Mouse (Mus musculus): ENCODE measurements at regions not wholly inside any gene's neighbourhood (a gene's known extent, or its start where the extent isn't known, plus 50 kb on each side); places are given as distances from the start of the nearest gene placed in this dataset.

DNA sequence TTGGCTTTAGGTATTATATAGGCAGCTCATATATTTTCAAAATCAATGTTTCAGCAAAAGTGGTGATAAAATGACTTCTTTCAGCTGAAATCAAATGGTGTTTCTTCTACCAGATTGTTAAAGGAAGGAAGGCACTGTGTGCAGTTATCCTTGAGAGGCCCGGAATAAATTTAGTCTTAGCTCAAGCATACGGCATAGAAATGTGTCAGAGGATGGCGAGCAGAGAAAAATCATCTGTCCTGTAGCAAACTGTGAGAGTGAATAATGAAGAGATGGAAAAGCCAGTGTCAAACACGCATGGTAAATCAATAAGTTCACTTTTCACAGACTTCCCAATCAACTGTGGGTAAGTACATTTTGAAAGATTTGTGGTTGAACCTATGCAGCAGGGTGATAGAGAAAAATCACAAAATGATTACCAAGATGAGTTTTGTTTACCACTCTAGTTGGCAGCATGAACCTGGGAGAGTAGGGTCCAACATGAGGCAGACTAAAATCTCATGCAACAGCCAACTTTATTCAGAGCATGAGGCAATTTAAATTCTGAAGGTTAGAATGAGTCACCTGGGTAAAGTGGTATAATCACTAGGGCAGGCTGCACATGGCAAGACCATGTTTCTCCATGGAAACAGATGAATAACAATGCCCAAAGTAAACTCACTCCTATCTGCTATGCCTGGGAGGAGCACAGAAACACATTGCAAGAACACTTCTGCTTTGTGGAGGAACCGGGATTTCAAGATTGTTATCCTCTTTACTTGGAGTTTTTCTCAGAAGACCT lies 55.7 kb downstream of the AI429214 start:
- 86% methylated on average over 5 of the region's 5 CpGs for WGBS
- no peak overlapping the region for H3K4me3 ChIP-seq (replicated peaks; ENCODE audit: low read depth, low read length)
- ATAC-seq (ENCODE audit: low FRiP score, low TSS enrichment), result no peak
- H3K9me3 ChIP-seq (ENCODE audit: control insufficient read depth, low read length), result no peaks in the 10 kb centered on the region
- no peak overlapping the region for H3K27ac ChIP-seq (replicated peaks; ENCODE audit: low read depth, low read length)
- H3K4me2 ChIP-seq (ENCODE audit: low read length), result no peak overlapping the region
- H3K36me3 ChIP-seq (ENCODE audit: control insufficient read depth, insufficient read depth, low read length), result no peaks in the 10 kb centered on the region
- no peaks in the 10 kb centered on the region for H3K27me3 ChIP-seq (ENCODE audit: control insufficient read depth, insufficient read depth, low read length)
- DNase-seq, result no peak
- H3K9ac ChIP-seq (replicated peaks; ENCODE audit: low read length), result no peak overlapping the region
- no peaks in the 10 kb centered on the region for H3K4me1 ChIP-seq (ENCODE audit: control insufficient read depth, insufficient read depth, low read length)

DNA sequence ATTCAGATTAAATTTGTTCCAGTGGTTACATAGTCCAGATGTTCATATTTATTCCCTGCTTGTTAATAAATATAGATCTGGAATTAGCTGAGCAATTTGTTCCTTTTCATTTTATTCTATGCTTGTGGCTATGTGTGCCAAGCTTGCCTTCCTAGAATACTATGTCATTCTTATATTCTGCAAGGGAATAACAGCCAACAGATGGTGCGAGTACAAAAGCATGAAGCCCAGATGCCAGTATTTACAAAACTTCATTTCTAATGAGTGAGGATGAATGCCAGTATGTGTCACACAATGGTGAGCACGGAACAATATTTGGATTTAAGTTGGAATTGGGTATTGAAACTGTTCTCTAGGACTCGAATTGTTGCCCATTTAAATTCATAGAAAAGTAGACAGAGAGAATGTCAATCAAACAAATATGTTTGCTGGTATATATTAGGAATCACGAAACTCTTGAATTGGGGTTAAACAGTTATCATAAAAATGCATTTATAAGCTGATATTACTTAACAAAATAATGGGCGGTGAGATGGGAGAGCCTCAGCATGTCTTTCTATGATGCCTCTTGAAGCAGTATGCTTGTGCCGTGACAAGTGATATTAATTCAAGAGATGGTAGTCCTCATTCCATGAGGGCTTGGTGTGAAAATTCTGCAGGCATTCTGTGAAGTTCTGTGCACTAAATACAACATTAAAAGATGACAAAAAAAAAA lies 56.7 kb downstream of the AI429214 start:
- no peaks in the 10 kb centered on the region for H3K36me3 ChIP-seq (ENCODE audit: control insufficient read depth, insufficient read depth, low read length)
- H3K9ac ChIP-seq (replicated peaks; ENCODE audit: low read length), result no peak overlapping the region
- WGBS, result 78% methylated on average over 6 of the region's 6 CpGs
- H3K9me3 ChIP-seq (ENCODE audit: control insufficient read depth, low read length), result no peaks in the 10 kb centered on the region
- H3K4me1 ChIP-seq (ENCODE audit: control insufficient read depth, insufficient read depth, low read length), result no peaks in the 10 kb centered on the region
- H3K27ac ChIP-seq (replicated peaks; ENCODE audit: low read depth, low read length), result no peak overlapping the region
- H3K4me2 ChIP-seq (ENCODE audit: low read length), result no peak overlapping the region
- H3K27me3 ChIP-seq (ENCODE audit: control insufficient read depth, insufficient read depth, low read length), result no peaks in the 10 kb centered on the region
- H3K4me3 ChIP-seq (replicated peaks; ENCODE audit: low read depth, low read length), result no peak overlapping the region
- ATAC-seq (ENCODE audit: low FRiP score, low TSS enrichment), result no peak
- peak; percentile 13 for DNase-seq

- Histone ChIP-seq H3K36me3 (ENCODE audit: control insufficient read depth, insufficient read depth, low read length) (no peaks in the 10 kb centered on the region), H3K4me1 (ENCODE audit: control insufficient read depth, insufficient read depth, low read length) (no peaks in the 10 kb centered on the region), H3K9me3 (ENCODE audit: control insufficient read depth, low read length) (no peaks in the 10 kb centered on the region), H3K4me2 (ENCODE audit: low read length) (no peak overlapping the region), H3K27ac (replicated peaks; ENCODE audit: low read depth, low read length) (no peak overlapping the region), H3K4me3 (replicated peaks; ENCODE audit: low read depth, low read length) (no peak overlapping the region), H3K9ac (replicated peaks; ENCODE audit: low read length) (no peak overlapping the region), H3K27me3 (ENCODE audit: control insufficient read depth, insufficient read depth, low read length) (no peaks in the 10 kb centered on the region)
- ATAC-seq (ENCODE audit: low FRiP score, low TSS enrichment), result no peak
- WGBS, result 61% methylated on average over 1 of the region's 1 CpGs
- DNase-seq, result peak; percentile 37
Observed at GRCm38 (mm10) chr8:37050684-37051028, 57.3 kb downstream of the AI429214 start.

- Histone ChIP-seq H3K27ac (replicated peaks; ENCODE audit: low read depth, low read length) (no peak overlapping the region), H3K4me3 (replicated peaks; ENCODE audit: low read depth, low read length) (no peak overlapping the region), H3K4me2 (ENCODE audit: low read length) (no peak overlapping the region), H3K4me1 (ENCODE audit: control insufficient read depth, insufficient read depth, low read length) (no peaks in the 10 kb centered on the region), H3K9me3 (ENCODE audit: control insufficient read depth, low read length) (no peaks in the 10 kb centered on the region), H3K27me3 (ENCODE audit: control insufficient read depth, insufficient read depth, low read length) (no peaks in the 10 kb centered on the region), H3K9ac (replicated peaks; ENCODE audit: low read length) (no peak overlapping the region), H3K36me3 (ENCODE audit: control insufficient read depth, insufficient read depth, low read length) (no peaks in the 10 kb centered on the region)
- DNase-seq (no peak), ATAC-seq (ENCODE audit: low FRiP score, low TSS enrichment) (no peak)
- 91% methylated on average over 3 of the region's 3 CpGs for WGBS
Observed at GRCm38 (mm10) chr8:37056376-37056775, 63.0 kb downstream of the AI429214 start.

DNA sequence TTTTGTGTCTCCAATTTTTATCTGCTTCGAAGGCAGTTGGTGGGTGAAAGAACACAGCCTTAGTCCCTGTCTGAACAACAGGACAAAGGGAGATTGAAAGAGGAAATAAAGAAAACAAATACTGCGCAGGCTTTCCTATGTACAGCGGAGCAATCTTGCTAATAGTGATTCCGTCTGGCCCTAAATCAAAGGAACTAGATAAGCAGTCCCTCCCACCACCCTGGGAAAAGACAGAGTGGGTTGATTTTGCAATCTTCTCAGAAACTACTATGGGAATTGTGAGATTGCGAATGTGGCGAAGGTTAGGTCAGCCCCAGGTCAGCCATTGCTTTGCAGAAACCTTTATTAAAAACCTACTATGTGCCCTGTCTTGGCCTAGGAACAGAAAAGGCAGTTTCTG lies 65.0 kb downstream of the AI429214 start:
- H3K27me3 ChIP-seq (ENCODE audit: control insufficient read depth, insufficient read depth, low read length), result no peaks in the 10 kb centered on the region
- 90% methylated on average over 6 of the region's 6 CpGs for WGBS
- no peak for DNase-seq

DNA sequence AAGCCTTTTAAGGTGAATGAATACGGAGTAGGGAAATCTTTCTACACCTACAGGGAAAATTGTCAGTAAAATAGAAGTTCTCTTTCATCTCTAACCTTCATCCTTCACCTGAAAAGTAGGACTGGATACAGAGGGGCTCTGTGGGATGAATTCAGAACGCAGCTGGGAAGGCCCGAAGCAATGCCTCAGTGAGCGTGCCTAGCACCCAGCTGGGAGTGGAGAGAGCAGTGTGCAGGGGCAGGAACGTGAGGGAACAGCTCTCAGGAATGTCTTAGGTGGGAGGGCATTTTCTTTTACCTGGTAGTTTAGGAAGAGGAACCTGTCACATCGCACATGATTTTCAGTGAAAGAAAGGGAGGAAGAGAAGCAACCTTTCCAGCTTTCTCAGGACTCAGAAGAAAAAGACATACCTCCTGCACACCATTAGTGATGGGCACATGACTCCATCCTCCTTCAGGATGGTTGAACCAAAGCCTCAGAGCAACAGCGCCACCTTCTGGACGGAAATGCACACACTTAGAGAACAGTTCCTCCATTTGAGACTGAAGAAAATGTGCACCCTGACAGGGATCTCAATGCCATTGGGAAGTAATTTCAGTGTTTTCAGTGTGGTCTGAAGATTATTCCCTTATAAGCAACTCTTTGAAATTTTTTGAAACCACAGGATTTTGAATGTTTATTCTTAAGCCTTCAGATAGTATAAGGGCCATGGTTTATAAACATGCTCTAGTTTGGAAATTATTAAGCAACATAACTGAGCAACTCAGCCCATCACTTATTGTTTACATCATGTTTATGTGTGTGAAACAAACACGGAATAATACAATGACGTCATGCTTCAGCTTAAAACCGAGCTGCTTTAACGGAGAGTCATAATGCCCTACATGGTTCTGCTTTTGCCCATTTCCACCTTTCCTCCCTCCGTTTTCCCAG lies 68.9 kb downstream of the AI429214 start:
- H3K4me3 ChIP-seq (replicated peaks; ENCODE audit: low read depth, low read length), result no peak overlapping the region
- no peaks in the 10 kb centered on the region for H3K36me3 ChIP-seq (ENCODE audit: control insufficient read depth, insufficient read depth, low read length)
- WGBS, result 33% methylated on average over 13 of the region's 13 CpGs
- H3K4me1 ChIP-seq (ENCODE audit: control insufficient read depth, insufficient read depth, low read length), result no peaks in the 10 kb centered on the region
- H3K4me2 ChIP-seq (ENCODE audit: low read length), result no peak overlapping the region
- no peaks in the 10 kb centered on the region for H3K27me3 ChIP-seq (ENCODE audit: control insufficient read depth, insufficient read depth, low read length)
- peak; percentile 91 for DNase-seq
- H3K9ac ChIP-seq (replicated peaks; ENCODE audit: low read length), result no peak overlapping the region
- no peak overlapping the region for H3K27ac ChIP-seq (replicated peaks; ENCODE audit: low read depth, low read length)
- H3K9me3 ChIP-seq (ENCODE audit: control insufficient read depth, low read length), result no peaks in the 10 kb centered on the region
- ATAC-seq (ENCODE audit: low FRiP score, low TSS enrichment), result peak; percentile 64; the same call in 1 of the 2 replicates

More for the DNA sequence above, 65.0 kb downstream of the AI429214 start:
- Histone ChIP-seq H3K9me3 (ENCODE audit: control insufficient read depth, low read length) (no peaks in the 10 kb centered on the region), H3K9ac (replicated peaks; ENCODE audit: low read length) (no peak overlapping the region), H3K4me2 (ENCODE audit: low read length) (no peak overlapping the region), H3K27ac (replicated peaks; ENCODE audit: low read depth, low read length) (no peak overlapping the region), H3K4me3 (replicated peaks; ENCODE audit: low read depth, low read length) (no peak overlapping the region), H3K36me3 (ENCODE audit: control insufficient read depth, insufficient read depth, low read length) (no peaks in the 10 kb centered on the region), H3K4me1 (ENCODE audit: control insufficient read depth, insufficient read depth, low read length) (no peaks in the 10 kb centered on the region)
- ATAC-seq (ENCODE audit: low FRiP score, low TSS enrichment), result no peak

GRCm38 (mm10) chr8:37063764-37064331 lies 70.4 kb downstream of the AI429214 start:
- H3K27me3 ChIP-seq (ENCODE audit: control insufficient read depth, insufficient read depth, low read length), result no peaks in the 10 kb centered on the region
- H3K9ac ChIP-seq (replicated peaks; ENCODE audit: low read length), result no peak overlapping the region
- H3K4me3 ChIP-seq (replicated peaks; ENCODE audit: low read depth, low read length), result no peak overlapping the region
- DNase-seq (peak; percentile 93), ATAC-seq (ENCODE audit: low FRiP score, low TSS enrichment) (peak; percentile 50; the same call in 1 of the 2 replicates)
- H3K9me3 ChIP-seq (ENCODE audit: control insufficient read depth, low read length), result no peaks in the 10 kb centered on the region
- no peaks in the 10 kb centered on the region for H3K36me3 ChIP-seq (ENCODE audit: control insufficient read depth, insufficient read depth, low read length)
- H3K27ac ChIP-seq (replicated peaks; ENCODE audit: low read depth, low read length), result no peak overlapping the region
- no peak overlapping the region for H3K4me2 ChIP-seq (ENCODE audit: low read length)
- no peaks in the 10 kb centered on the region for H3K4me1 ChIP-seq (ENCODE audit: control insufficient read depth, insufficient read depth, low read length)
- 20% methylated on average over 12 of the region's 12 CpGs for WGBS

DNA sequence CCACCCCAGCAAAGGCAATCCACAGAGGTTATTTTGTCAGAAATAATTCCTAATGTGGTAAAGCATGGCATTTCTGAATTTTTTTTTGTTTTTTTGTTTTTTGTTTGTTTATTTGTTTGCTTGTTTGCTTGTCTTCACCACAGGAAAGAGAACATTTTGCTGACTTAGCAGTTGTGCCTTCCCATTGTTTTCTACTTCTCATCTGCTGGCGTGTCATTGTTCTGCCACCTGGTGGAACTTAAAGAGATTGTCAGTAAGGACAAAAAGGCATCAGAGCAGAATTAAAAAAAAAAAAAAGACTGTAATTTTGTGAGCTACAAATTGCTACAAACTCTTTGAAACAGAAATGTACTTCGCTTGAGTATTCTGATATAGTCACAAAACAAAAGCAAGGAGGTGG lies 79.5 kb downstream of the AI429214 start:
- no peaks in the 10 kb centered on the region for H3K4me1 ChIP-seq (ENCODE audit: control insufficient read depth, insufficient read depth, low read length)
- H3K9ac ChIP-seq (replicated peaks; ENCODE audit: low read length), result no peak overlapping the region
- H3K4me3 ChIP-seq (replicated peaks; ENCODE audit: low read depth, low read length), result no peak overlapping the region
- DNase-seq, result peak; percentile 59
- no peak overlapping the region for H3K27ac ChIP-seq (replicated peaks; ENCODE audit: low read depth, low read length)
- no peaks in the 10 kb centered on the region for H3K9me3 ChIP-seq (ENCODE audit: control insufficient read depth, low read length)
- no peaks in the 10 kb centered on the region for H3K36me3 ChIP-seq (ENCODE audit: control insufficient read depth, insufficient read depth, low read length)
- ATAC-seq (ENCODE audit: low FRiP score, low TSS enrichment), result no peak
- 34% methylated on average over 2 of the region's 2 CpGs for WGBS
- H3K27me3 ChIP-seq (ENCODE audit: control insufficient read depth, insufficient read depth, low read length), result no peaks in the 10 kb centered on the region
- no peak overlapping the region for H3K4me2 ChIP-seq (ENCODE audit: low read length)
